Mouse (Mus musculus) liver, postnatal 0 days (tissue): ENCODE measurements around the gene Gata2. TPM values are rescaled to one million over a fixed set of nuclear protein-coding genes. Genes with fewer than 3 reads are reported as not detected.

Experiments used
- ATAC-seq: fragments of 200-750 bp; cut with Nextera tagmentation; 2 replicates; pipeline ENCODE4 v1.8.0; 2017; ENCODE audit warnings: mild to moderate bottlenecking, moderate library complexity
- DNase-seq: peaks from one replicate; pipeline ENCODE4 v3.0.0-alpha.2; 2016
- H3K27ac ChIP-seq: fragments of 300-500 bp; sonication (generic); 2 replicates; pipeline ENCODE4 v1.5.1; 2014; ENCODE audit warnings: antibody characterized with exemption, moderate library complexity, mild to moderate bottlenecking, low read depth
- H3K27me3 ChIP-seq: fragments of 300-500 bp; sonication (generic); 2 replicates; pipeline ENCODE4 v1.6.1; 2014; ENCODE audit warnings: low read length, control low read depth, mixed read lengths; ENCODE audit not compliant: insufficient read depth
- H3K36me3 ChIP-seq: fragments of 300-500 bp; sonication (generic); replicated peaks from 2 replicates; pipeline ENCODE4 v1.6.1; 2014; ENCODE audit warnings: mild to moderate bottlenecking, control low read depth, low read length, moderate library complexity, mixed read lengths; ENCODE audit not compliant: insufficient read depth
- H3K4me1 ChIP-seq: fragments of 300-500 bp; sonication (generic); 2 replicates; pipeline ENCODE4 v1.6.1; 2014; ENCODE audit warnings: antibody characterized with exemption, mild to moderate bottlenecking, control low read depth; ENCODE audit not compliant: insufficient read depth
- H3K4me2 ChIP-seq: fragments of 300-500 bp; sonication (generic); 2 replicates; pipeline ENCODE4 v1.6.1; 2014; ENCODE audit warnings: low read depth, mild to moderate bottlenecking, low read length, moderate library complexity, mixed read lengths
- H3K4me3 ChIP-seq: fragments of 300-500 bp; sonication (generic); 2 replicates; pipeline ENCODE4 v1.5.1; 2014; ENCODE audit warnings: low read depth, low read length
- H3K9ac ChIP-seq: fragments of 300-500 bp; sonication (generic); replicated peaks from 2 replicates; pipeline ENCODE4 v1.6.1; 2014; ENCODE audit warnings: mild to moderate bottlenecking, moderate library complexity
- H3K9me3 ChIP-seq: fragments of 300-500 bp; sonication (generic); 2 replicates; pipeline ENCODE4 v1.6.1; 2016; ENCODE audit warnings: mild to moderate bottlenecking, control low read depth, low read length, mixed read lengths
- CTCF ChIP-seq: sonication (generic); IDR thresholded peaks from 2 replicates; pipeline ENCODE4 v1.5.1; 2016; ENCODE audit warnings: antibody characterized with exemption, low read depth
- EP300 ChIP-seq: IDR thresholded peaks from 2 replicates; pipeline ENCODE4 v1.6.1; 2016; ENCODE audit warnings: antibody characterized with exemption, low read depth, mild to moderate bottlenecking
- WGBS: fragments of 180-500 bp; shearing (Covaris S2); extraction: QIAGEN DNeasy Blood & Tissue Kit; methylation state at CpG from one replicate; pipeline ENCODE4 v1.1.7; 2014; ENCODE audit not compliant: insufficient replicate concordance; 5-methylcytosine and 5-hydroxymethylcytosine counted together
- polyA plus RNA-seq: library from polyadenylated mRNA; unstranded; fragments of >200 nt; fragmentation: Nextera tagmentation; extraction: Ambion mirVana; gene quantifications from 2 replicates; pipeline ENCODE4 v1.2.1, GENCODE M21; 2015

The Gata2 gene
- polyA plus RNA-seq, 1 experiment from 2014 or later: 4.1 TPM

DNA sequence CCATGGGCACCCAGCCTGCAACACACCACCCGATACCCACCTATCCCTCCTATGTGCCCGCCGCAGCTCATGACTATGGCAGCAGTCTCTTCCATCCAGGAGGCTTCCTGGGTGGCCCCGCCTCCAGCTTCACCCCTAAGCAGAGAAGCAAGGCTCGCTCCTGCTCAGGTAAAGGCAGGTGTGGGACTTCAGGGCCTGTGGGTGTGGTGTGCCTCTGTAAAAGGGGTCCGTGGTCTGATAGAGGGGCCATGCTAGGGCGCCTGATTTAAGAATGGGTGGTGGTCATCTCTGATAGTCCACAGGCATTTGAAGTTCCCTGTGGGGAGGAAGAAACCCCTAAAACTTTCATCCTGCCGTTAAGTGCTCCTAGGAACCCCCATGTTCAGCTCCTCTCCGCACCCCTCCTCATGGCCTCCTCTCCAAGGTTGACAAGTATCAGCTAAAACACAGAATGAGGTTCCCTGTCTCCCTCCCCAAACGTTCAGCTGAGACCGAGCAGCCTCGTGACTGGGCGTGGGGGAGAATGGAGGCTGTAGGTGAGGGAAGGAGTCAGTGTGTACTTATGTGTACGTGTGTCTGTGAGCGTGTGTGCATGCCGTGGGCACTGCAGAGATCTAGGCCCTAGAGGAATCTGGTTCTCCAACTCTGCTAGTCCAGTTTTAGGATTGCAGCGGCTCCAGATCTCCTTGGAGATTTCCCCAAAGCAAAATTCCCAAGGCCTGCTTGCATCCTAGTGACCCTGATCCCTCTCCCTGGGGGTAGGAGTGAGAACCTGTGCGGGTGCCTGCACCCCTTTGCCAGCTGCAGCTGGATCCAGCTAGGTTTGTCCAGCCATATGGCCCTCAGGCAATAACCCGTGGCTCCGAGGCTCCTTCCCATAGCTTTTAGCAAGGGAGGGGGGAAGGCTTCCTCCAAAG lies 7.3 kb downstream of the Gata2 start:
- no peak for ATAC-seq
- Histone ChIP-seq H3K4me3 (no peak overlapping the region), H3K9ac (no peak overlapping the region), H3K4me1 (peaks cover 25% of the 10 kb centered on the region), H3K9me3 (no peaks in the 10 kb centered on the region), H3K4me2 (no peak overlapping the region), H3K27ac (no peak overlapping the region), H3K27me3 (peaks cover 89% of the 10 kb centered on the region), H3K36me3 (no peaks in the 10 kb centered on the region)
- TF ChIP-seq EP300 (no peak), CTCF (no peak)
- 47% methylated on average over 20 of the region's 20 CpGs for WGBS
- DNase-seq: no peak

- peaks cover 81% of the 10 kb centered on the region for H3K27me3 ChIP-seq
- H3K36me3 ChIP-seq: no peaks in the 10 kb centered on the region
- no peak overlapping the region for H3K4me3 ChIP-seq
- TF ChIP-seq EP300 (no peak), CTCF (no peak)
- no peak overlapping the region for H3K9ac ChIP-seq
- WGBS: 25% methylated on average over 15 of the region's 15 CpGs
- DNase-seq (no peak), ATAC-seq (no peak)
- no peak overlapping the region for H3K27ac ChIP-seq
- H3K4me2 ChIP-seq: no peak overlapping the region; the same call in 1 of the 2 replicates
- peaks cover 28% of the 10 kb centered on the region for H3K4me1 ChIP-seq
- H3K9me3 ChIP-seq: no peaks in the 10 kb centered on the region
These were observed 8.4 kb downstream of the Gata2 start for GRCm38 (mm10) chr6:88201926-88202700.

GRCm38 (mm10) chr6:88202921-88203690 lies 9.4 kb downstream of the Gata2 start:
- 2% methylated on average over 24 of the region's 24 CpGs for WGBS
- DNase-seq: no peak
- H3K9me3 ChIP-seq: no peaks in the 10 kb centered on the region
- no peak overlapping the region for H3K27ac ChIP-seq
- peak; percentile 73 for ATAC-seq
- peaks cover 19% of the 10 kb centered on the region for H3K4me1 ChIP-seq
- peaks cover 75% of the 10 kb centered on the region for H3K27me3 ChIP-seq
- 0 out of 2 replicates have a peak, but pooled peaks have one; percentile 7 for TF ChIP-seq CTCF
- peak; percentile 85 for TF ChIP-seq EP300
- no peak overlapping the region for H3K9ac ChIP-seq
- peak overlapping the region; percentile 15; the same call in 1 of the 2 replicates for H3K4me3 ChIP-seq
- H3K36me3 ChIP-seq: no peaks in the 10 kb centered on the region
- H3K4me2 ChIP-seq: peak overlapping the region; percentile 47

GRCm38 (mm10) chr6:88203791-88204405 lies 10.2 kb downstream of the Gata2 start:
- TF ChIP-seq CTCF: no peak
- TF ChIP-seq EP300: no peak
- Histone ChIP-seq H3K4me1 (peaks cover 12% of the 10 kb centered on the region), H3K9ac (no peak overlapping the region), H3K36me3 (no peaks in the 10 kb centered on the region), H3K27me3 (peaks cover 67% of the 10 kb centered on the region), H3K4me3 (no peak overlapping the region), H3K27ac (no peak overlapping the region), H3K4me2 (no peak overlapping the region), H3K9me3 (no peaks in the 10 kb centered on the region)
- DNase-seq (no peak), ATAC-seq (no peak)
- WGBS: 46% methylated on average over 10 of the region's 10 CpGs

GRCm38 (mm10) chr6:88204531-88205385 lies 11.1 kb downstream of the Gata2 start:
- DNase-seq (no peak), ATAC-seq (no peak)
- H3K4me2 ChIP-seq: no peak overlapping the region
- peaks cover 58% of the 10 kb centered on the region for H3K27me3 ChIP-seq
- H3K36me3 ChIP-seq: no peaks in the 10 kb centered on the region
- no peak overlapping the region for H3K27ac ChIP-seq
- H3K9ac ChIP-seq: no peak overlapping the region
- no peak for TF ChIP-seq EP300
- TF ChIP-seq CTCF: no peak
- peaks cover 7% of the 10 kb centered on the region for H3K4me1 ChIP-seq
- H3K9me3 ChIP-seq: no peaks in the 10 kb centered on the region
- no peak overlapping the region for H3K4me3 ChIP-seq
- 50% methylated on average over 25 of the region's 25 CpGs for WGBS
